Mouse (Mus musculus) olfactory bulb, adult 2 months (tissue): ENCODE data around the gene B3glct. TPM values are rescaled to one million over a fixed set of nuclear protein-coding genes. Genes with fewer than 3 reads are reported as not detected.
A peak's percentile ranks its signal among the peaks of the same experiment; 100 is the strongest.

Source experiments
- H3K27ac ChIP-seq: fragments of 200-500 bp; 2 replicates; pipeline ENCODE4 v1.5.1; 2012; ENCODE audit warnings: low read depth, low read length; ENCODE audit not compliant: insufficient read depth
- H3K4me1 ChIP-seq: fragments of 200-500 bp; 2 replicates; pipeline ENCODE4 v1.6.1; 2012; ENCODE audit warnings: low read length; ENCODE audit not compliant: control insufficient read depth, insufficient read depth
- H3K4me3 ChIP-seq: fragments of 200-500 bp; 2 replicates; pipeline ENCODE4 v1.5.1; 2012; ENCODE audit warnings: mild to moderate bottlenecking, low read depth, low read length, moderate library complexity; ENCODE audit not compliant: insufficient read depth
- CTCF ChIP-seq: fragments of 200-500 bp; IDR thresholded peaks from 2 replicates; pipeline ENCODE4 v1.5.1; 2012; ENCODE audit warnings: low read depth, mild to moderate bottlenecking, low read length, moderate library complexity; ENCODE audit not compliant: insufficient read depth
- POLR2A ChIP-seq: fragments of 200-500 bp; IDR thresholded peaks from 2 replicates; pipeline ENCODE4 v1.6.1; 2012; ENCODE audit warnings: mild to moderate bottlenecking, low read depth, low read length, moderate library complexity; ENCODE audit not compliant: insufficient read depth
- WGBS: fragments of 180-500 bp; shearing (Covaris S2); methylation state at CpG from one replicate; pipeline ENCODE4 v1.1.7; 2018; 5-methylcytosine and 5-hydroxymethylcytosine counted together
- polyA plus RNA-seq: library from polyadenylated mRNA; stranded (reverse); fragments of >200 nt; gene quantifications from 2 replicates; pipeline ENCODE4 v1.2.4, GENCODE M21; 2012; ENCODE audit warnings: low replicate concordance; ENCODE audit not compliant: missing spikeins, insufficient read depth, insufficient read length

The B3glct gene
- polyA plus RNA-seq, 1 experiment: not detected

DNA sequence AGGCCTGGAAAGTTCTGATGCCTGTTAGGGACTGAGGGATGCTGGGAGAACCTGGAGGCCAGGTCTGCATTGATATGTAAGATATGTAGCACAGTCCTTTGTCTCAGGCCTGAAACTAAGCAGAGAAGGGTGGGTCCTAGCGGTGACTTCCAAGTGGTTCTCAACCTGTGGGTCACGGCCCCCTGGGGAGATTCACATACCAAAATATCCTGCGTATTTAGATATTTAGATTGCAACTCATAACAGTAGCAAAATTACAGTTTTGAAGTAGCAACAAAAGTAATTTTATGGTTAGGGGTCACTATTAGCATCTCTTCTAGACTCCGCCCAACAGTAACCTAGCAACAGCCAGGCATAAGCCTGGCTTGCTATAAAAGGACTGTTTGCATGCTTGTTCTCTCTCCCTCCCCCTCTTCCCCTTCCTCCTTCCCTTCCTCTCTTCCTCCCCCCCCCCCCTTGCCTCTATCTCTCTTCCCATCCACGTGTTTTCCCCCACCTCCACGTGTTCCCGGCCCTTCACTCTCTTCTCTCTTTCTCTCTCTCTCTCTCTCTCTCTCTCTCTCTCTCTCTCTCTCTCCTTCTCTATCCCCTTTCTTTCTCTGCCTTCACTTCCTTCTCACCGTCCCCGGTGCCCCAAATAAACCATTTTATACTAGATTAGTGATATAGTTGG, 19.2 kb upstream of the B3glct start:
- no peak for TF ChIP-seq CTCF
- no peak for TF ChIP-seq POLR2A
- Histone ChIP-seq H3K27ac (no peak overlapping the region), H3K4me3 (no peak overlapping the region), H3K4me1 (peaks cover 10% of the 10 kb centered on the region)
- 54% methylated on average over 9 of the region's 9 CpGs for WGBS

DNA sequence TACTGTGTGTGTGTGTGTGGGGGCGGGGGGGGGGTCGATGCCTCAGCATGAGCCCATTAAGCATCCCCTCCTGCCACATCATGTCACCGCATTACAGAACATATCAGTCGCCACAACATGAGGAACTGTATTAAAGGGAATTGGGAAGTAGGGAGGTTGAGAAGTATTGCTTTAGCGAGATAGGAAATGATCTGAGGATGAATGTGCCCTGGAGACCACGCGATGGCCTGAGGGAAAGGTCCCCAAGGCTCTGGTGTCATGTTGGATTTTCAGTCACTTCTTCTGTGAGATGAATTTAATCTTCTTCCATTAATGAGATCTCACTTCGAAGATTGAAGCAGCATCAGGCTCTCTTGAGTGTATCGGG, 18.6 kb upstream of the B3glct start:
- no peak for TF ChIP-seq CTCF
- no peak for TF ChIP-seq POLR2A
- H3K4me1 ChIP-seq: peaks cover 10% of the 10 kb centered on the region
- H3K4me3 ChIP-seq: no peak overlapping the region
- H3K27ac ChIP-seq: no peak overlapping the region
- WGBS: 72% methylated on average over 9 of the region's 9 CpGs

- TF ChIP-seq POLR2A (no peak), CTCF (no peak)
- Histone ChIP-seq H3K4me3 (no peak overlapping the region), H3K27ac (no peak overlapping the region), H3K4me1 (peaks cover 7% of the 10 kb centered on the region)
- 85% methylated on average over 6 of the region's 6 CpGs for WGBS
Observed at GRCm38 (mm10) chr5:149661428-149661827, 16.6 kb upstream of the B3glct start.

DNA sequence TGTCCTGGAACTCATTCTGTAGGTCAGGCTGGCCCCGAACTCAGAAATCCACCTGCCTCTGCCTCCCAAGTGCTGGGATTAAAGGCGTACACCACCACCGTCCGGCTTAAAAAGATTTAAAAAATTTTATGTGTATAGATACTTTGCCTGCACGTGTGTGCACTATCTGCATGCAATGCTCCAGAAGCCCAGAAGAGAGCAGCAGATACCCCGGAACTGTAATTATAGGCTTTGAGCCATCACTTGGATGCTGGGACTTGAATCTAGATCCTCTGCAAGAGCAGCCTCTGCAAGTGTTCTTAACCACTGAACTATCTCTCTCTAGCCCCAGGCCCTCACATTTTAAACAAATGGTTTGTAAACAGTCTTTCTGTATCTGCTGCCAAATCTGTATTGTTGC, 15.1 kb upstream of the B3glct start:
- Histone ChIP-seq H3K4me1 (peaks cover 7% of the 10 kb centered on the region), H3K27ac (no peak overlapping the region), H3K4me3 (no peak overlapping the region)
- WGBS: 93% methylated on average over 6 of the region's 6 CpGs
- TF ChIP-seq CTCF (no peak), POLR2A (no peak)

DNA sequence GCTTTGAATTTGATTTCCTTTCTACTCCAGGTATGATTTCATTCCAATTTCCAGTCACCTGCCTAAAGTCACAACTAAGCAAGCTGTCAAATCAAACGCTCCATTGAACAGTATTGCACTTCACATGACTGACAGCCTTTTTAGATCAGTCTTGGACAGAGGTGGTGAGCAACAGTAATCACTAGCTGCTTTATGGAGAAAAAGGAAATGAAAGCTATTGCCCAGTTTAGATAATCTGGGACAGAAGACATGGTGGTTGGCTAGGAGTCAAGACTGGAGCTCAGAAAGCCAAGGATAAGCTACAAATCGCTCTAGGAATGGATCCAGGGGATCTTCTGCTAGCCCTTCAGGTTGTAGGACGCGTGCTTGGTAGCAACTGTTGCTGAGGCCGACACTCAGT, 14.6 kb upstream of the B3glct start:
- H3K4me3 ChIP-seq: no peak overlapping the region
- H3K4me1 ChIP-seq: peaks cover 7% of the 10 kb centered on the region
- H3K27ac ChIP-seq: no peak overlapping the region
- TF ChIP-seq POLR2A (no peak), CTCF (no peak)
- 80% methylated on average over 5 of the region's 5 CpGs for WGBS

DNA sequence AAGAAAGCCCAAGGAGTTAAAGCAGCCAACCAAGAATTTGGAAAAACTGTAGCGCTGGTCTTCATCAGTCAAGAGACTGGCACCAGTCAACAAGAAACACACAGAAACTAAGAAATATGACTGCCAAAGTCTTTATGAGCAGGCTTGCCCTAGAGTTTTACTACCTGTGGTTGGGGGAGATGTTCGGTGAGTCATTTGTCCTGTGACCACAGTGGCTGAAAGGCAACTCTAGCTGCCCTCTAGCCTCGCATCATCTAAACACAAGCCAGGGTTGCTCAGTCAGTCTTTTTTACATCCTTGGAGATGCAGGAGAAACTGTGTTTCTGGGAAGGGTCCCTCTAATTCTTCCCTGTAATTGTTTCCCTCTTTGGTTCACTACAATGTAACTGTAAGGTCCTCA, 834 bp upstream of the B3glct start:
- 96% methylated on average over 3 of the region's 3 CpGs for WGBS
- no peak overlapping the region for H3K27ac ChIP-seq
- no peak overlapping the region for H3K4me3 ChIP-seq
- peaks cover 9% of the 10 kb centered on the region for H3K4me1 ChIP-seq
- TF ChIP-seq CTCF (no peak), POLR2A (no peak)

- H3K4me3 ChIP-seq: peak overlapping the region; percentile 80
- 3% methylated on average over 15 of the region's 15 CpGs for WGBS
- no peak for TF ChIP-seq CTCF
- no peak for TF ChIP-seq POLR2A
- 0 out of 2 replicates have a peak overlapping the region, but pooled peaks have one; percentile 28 for H3K27ac ChIP-seq
- peaks cover 9% of the 10 kb centered on the region for H3K4me1 ChIP-seq
Observed at GRCm38 (mm10) chr5:149678990-149679348, 939 bp downstream of the B3glct start.

- Histone ChIP-seq H3K27ac (no peak overlapping the region), H3K4me3 (peak overlapping the region; percentile 80), H3K4me1 (peaks cover 9% of the 10 kb centered on the region)
- TF ChIP-seq POLR2A (no peak), CTCF (no peak)
- 9% methylated on average over 12 of the region's 12 CpGs for WGBS
Observed at GRCm38 (mm10) chr5:149679362-149679761, 1.3 kb downstream of the B3glct start.

DNA sequence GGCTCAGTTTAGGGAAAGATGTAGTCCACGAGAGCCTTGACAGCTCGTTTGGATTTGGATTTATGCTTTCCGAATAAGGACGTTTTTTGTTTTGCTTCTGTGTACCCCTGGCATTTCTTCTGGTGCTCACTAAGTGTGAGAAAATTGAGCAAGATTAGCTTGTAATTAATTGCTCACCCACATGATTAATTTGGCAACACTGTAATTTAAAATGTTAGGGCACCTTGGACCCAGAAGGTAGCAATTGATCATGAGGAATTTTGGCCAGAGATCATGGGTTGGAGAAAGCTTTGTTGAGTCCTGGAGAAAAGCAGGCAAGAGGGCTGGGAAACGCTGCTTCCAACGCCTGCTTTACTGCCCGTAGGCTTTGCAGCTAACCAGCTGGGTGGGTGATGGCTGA, 1.9 kb downstream of the B3glct start:
- peaks cover 9% of the 10 kb centered on the region for H3K4me1 ChIP-seq
- H3K4me3 ChIP-seq: no peak overlapping the region
- no peak for TF ChIP-seq CTCF
- no peak for TF ChIP-seq POLR2A
- 33% methylated on average over 7 of the region's 7 CpGs for WGBS
- H3K27ac ChIP-seq: no peak overlapping the region

- H3K4me3 ChIP-seq: no peak overlapping the region
- TF ChIP-seq CTCF (no peak), POLR2A (no peak)
- no peak overlapping the region for H3K27ac ChIP-seq
- peaks cover 9% of the 10 kb centered on the region for H3K4me1 ChIP-seq
- WGBS: 86% methylated on average over 5 of the region's 5 CpGs
Observed at GRCm38 (mm10) chr5:149680946-149681345, 2.9 kb downstream of the B3glct start.
